Mouse (Mus musculus) embryonic facial prominence, embryonic 11.5 days (tissue): ENCODE data around the gene Mrm1. TPM values are rescaled to one million over a fixed set of nuclear protein-coding genes. Genes with fewer than 3 reads are reported as not detected.
A peak's percentile ranks its signal among the peaks of the same experiment; 100 is the strongest.
"Not testable (repeated sequence)": the region's sequence is repeated elsewhere in the genome, so short reads cannot be mapped to it uniquely, and the experiment has no call there.

Experiments
- ATAC-seq: fragments of 200-750 bp; cut with Nextera tagmentation; replicated peaks from 2 replicates; pipeline ENCODE4 v1.8.0; 2017; ENCODE audit warnings: low read depth; ENCODE audit not compliant: insufficient number of reproducible peaks, low FRiP score, low TSS enrichment
- DNase-seq: peaks from one replicate; pipeline ENCODE4 v3.0.0-alpha.2; 2015; ENCODE audit warnings: low spot score
- H3K27ac ChIP-seq: fragments of 300-500 bp; sonication (generic); replicated peaks from 2 replicates; pipeline ENCODE4 v1.5.1; 2014; ENCODE audit warnings: mild to moderate bottlenecking, low read depth, low read length, control low read depth
- H3K27me3 ChIP-seq: fragments of 300-500 bp; sonication (generic); 2 replicates; pipeline ENCODE4 v1.6.1; 2014; ENCODE audit warnings: mild to moderate bottlenecking, low read length, moderate library complexity, mixed read lengths; ENCODE audit not compliant: control insufficient read depth, insufficient read depth
- H3K36me3 ChIP-seq: fragments of 300-500 bp; sonication (generic); replicated peaks from 2 replicates; pipeline ENCODE4 v1.6.1; 2014; ENCODE audit warnings: low read depth, mild to moderate bottlenecking, low read length, moderate library complexity, mixed read lengths; ENCODE audit not compliant: control insufficient read depth, insufficient read depth
- H3K4me1 ChIP-seq: fragments of 300-500 bp; sonication (generic); 2 replicates; pipeline ENCODE4 v1.6.1; 2014; ENCODE audit warnings: low read length, mixed read lengths; ENCODE audit not compliant: control insufficient read depth, insufficient read depth
- H3K4me2 ChIP-seq: fragments of 300-500 bp; sonication (generic); 2 replicates; pipeline ENCODE4 v1.6.1; 2014; ENCODE audit warnings: low read depth, mild to moderate bottlenecking, control low read depth, low read length, moderate library complexity
- H3K4me3 ChIP-seq: fragments of 300-500 bp; sonication (generic); 2 replicates; pipeline ENCODE4 v1.5.1; 2014; ENCODE audit warnings: low read depth, low read length, control low read depth
- H3K9ac ChIP-seq: fragments of 300-500 bp; sonication (generic); replicated peaks from 2 replicates; pipeline ENCODE4 v1.6.1; 2014; ENCODE audit warnings: mild to moderate bottlenecking, control low read depth, low read length
- H3K9me3 ChIP-seq: fragments of 300-500 bp; sonication (generic); replicated peaks from 2 replicates; pipeline ENCODE4 v1.6.1; 2016; ENCODE audit warnings: mild to moderate bottlenecking, low read length, inconsistent platforms, mixed read lengths; ENCODE audit not compliant: control insufficient read depth
- WGBS: fragments of 180-500 bp; shearing (Covaris S2); extraction: QIAGEN DNeasy Blood & Tissue Kit; methylation state at CpG from one replicate; pipeline ENCODE4 v1.1.7; 2014; 5-methylcytosine and 5-hydroxymethylcytosine counted together
- polyA plus RNA-seq: library from polyadenylated mRNA; unstranded; fragments of >200 nt; fragmentation: Nextera tagmentation; extraction: Ambion mirVana; gene quantifications from 2 replicates; pipeline ENCODE4 v1.2.1, GENCODE M21; 2014

Gene Mrm1
- polyA plus RNA-seq, 1 experiment from 2014 or later: 9.9 TPM

DNA sequence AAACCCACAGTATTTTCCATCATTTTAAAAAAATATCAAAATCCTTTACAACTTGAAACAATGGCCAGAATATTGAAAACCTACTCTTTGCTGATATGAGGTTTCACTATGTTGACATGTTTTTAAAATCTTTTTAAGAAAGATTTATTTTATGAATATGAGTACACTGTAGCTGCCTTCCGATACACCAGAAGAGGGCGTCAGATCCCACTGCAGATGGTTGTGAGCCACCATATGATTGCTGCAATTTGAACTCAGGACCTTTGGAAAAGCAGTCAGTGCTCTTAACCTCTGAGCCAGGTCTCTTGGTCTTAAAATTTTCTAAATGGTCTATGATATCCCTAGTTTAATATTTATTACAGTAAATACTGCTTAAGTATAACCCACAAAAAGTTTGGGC lies 20.0 kb upstream of the Mrm1 start:
- 94% methylated on average over 2 of the region's 2 CpGs for WGBS
- ATAC-seq (no peak), DNase-seq (no peak)
- Histone ChIP-seq H3K4me1 (no peaks in the 10 kb centered on the region), H3K9me3 (no peaks in the 10 kb centered on the region), H3K27me3 (no peaks in the 10 kb centered on the region), H3K27ac (no peak overlapping the region), H3K36me3 (peaks cover 6% of the 10 kb centered on the region), H3K4me3 (no peak overlapping the region), H3K9ac (no peak overlapping the region), H3K4me2 (no peak overlapping the region)

GRCm38 (mm10) chr11:84829495-84829894 lies 10.2 kb upstream of the Mrm1 start:
- Histone ChIP-seq H3K4me2 (peak overlapping the region; percentile 95), H3K4me3 (peak overlapping the region; percentile 81), H3K9ac (peak overlapping the region; percentile 67)
- WGBS: 80% methylated on average over 11 of the region's 11 CpGs
- H3K9me3 ChIP-seq, H3K27ac ChIP-seq, H3K36me3 ChIP-seq, ATAC-seq, H3K27me3 ChIP-seq, H3K4me1 ChIP-seq: not testable (repeated sequence)
- peak; percentile 9 for DNase-seq

- H3K27me3 ChIP-seq: no peaks in the 10 kb centered on the region
- no peaks in the 10 kb centered on the region for H3K4me1 ChIP-seq
- ATAC-seq (peak; percentile 95), DNase-seq (peak; percentile 88)
- peak within 1 kb of the TSS; percentile 81 for H3K4me3 ChIP-seq
- no peaks in the 10 kb centered on the region for H3K9me3 ChIP-seq
- H3K27ac ChIP-seq: no peak within 1 kb of the TSS
- WGBS: under 1% methylated on average over 61 of the region's 62 CpGs
- H3K36me3 ChIP-seq: no peaks in the 10 kb centered on the region
- peak within 1 kb of the TSS; percentile 67 for H3K9ac ChIP-seq
- H3K4me2 ChIP-seq: peak within 1 kb of the TSS; percentile 95
Observed at GRCm38 (mm10) chr11:84828516-84829399, 9.4 kb upstream of the Mrm1 start, which contains the start of gene Dhrs11. Gene Dhrs11, minus strand, starts transcription at chr11:84828994.

GRCm38 (mm10) chr11:84827901-84828503 lies 8.7 kb upstream of the Mrm1 start:
- WGBS: 42% methylated on average over 3 of the region's 3 CpGs

GRCm38 (mm10) chr11:84827492-84827891 lies 8.2 kb upstream of the Mrm1 start:
- Histone ChIP-seq H3K4me3 (no peak overlapping the region), H3K9ac (no peak overlapping the region), H3K36me3 (no peaks in the 10 kb centered on the region), H3K9me3 (no peaks in the 10 kb centered on the region), H3K27ac (no peak overlapping the region), H3K4me1 (no peaks in the 10 kb centered on the region), H3K4me2 (no peak overlapping the region), H3K27me3 (no peaks in the 10 kb centered on the region)
- ATAC-seq (no peak), DNase-seq (no peak)

More at GRCm38 (mm10) chr11:84827901-84828503, 8.7 kb upstream of the Mrm1 start:
- Histone ChIP-seq H3K4me1 (no peaks in the 10 kb centered on the region), H3K9ac (peak overlapping the region; percentile 67), H3K4me3 (peak overlapping the region; percentile 81), H3K9me3 (no peaks in the 10 kb centered on the region), H3K27ac (no peak overlapping the region), H3K4me2 (peak overlapping the region; percentile 95), H3K36me3 (no peaks in the 10 kb centered on the region), H3K27me3 (no peaks in the 10 kb centered on the region)
- no peak for DNase-seq
- ATAC-seq: no peak

DNA sequence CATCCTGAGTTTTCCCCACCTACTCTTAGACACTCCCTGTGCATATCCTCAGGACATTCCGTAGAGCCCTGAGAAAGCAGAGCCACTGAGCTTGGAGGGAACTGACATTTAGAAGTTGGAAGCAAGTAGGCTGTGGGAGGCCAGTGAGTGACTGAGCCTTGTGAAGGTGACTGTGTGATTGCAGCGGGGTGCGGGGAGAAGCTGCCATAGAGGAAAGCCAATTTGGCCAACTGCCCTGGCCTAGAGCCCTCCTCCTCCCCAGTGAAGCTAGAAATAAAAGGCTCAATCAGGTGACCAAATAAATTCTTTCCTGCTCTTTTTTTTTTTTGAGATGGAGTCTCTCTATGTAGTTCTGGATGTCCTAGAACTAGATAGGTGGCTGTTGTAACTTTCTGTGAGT lies 6.9 kb upstream of the Mrm1 start:
- H3K9me3 ChIP-seq: no peaks in the 10 kb centered on the region
- H3K27ac ChIP-seq: no peak overlapping the region
- no peaks in the 10 kb centered on the region for H3K4me1 ChIP-seq
- H3K4me2 ChIP-seq: no peak overlapping the region
- WGBS: 80% methylated on average over 3 of the region's 3 CpGs
- ATAC-seq (no peak), DNase-seq (no peak)
- 0 out of 2 replicates have a peak overlapping the region, but pooled peaks have one; percentile 6 for H3K9ac ChIP-seq
- H3K27me3 ChIP-seq: no peaks in the 10 kb centered on the region
- H3K36me3 ChIP-seq: no peaks in the 10 kb centered on the region
- H3K4me3 ChIP-seq: no peak overlapping the region

GRCm38 (mm10) chr11:84825261-84825807 lies 6.0 kb upstream of the Mrm1 start:
- ATAC-seq (no peak), DNase-seq (no peak)
- no peak overlapping the region for H3K9ac ChIP-seq
- WGBS: 88% methylated on average over 10 of the region's 10 CpGs
- no peak overlapping the region for H3K4me2 ChIP-seq
- no peak overlapping the region for H3K27ac ChIP-seq
- no peaks in the 10 kb centered on the region for H3K36me3 ChIP-seq
- no peaks in the 10 kb centered on the region for H3K9me3 ChIP-seq
- H3K4me1 ChIP-seq: no peaks in the 10 kb centered on the region
- no peaks in the 10 kb centered on the region for H3K27me3 ChIP-seq
- no peak overlapping the region for H3K4me3 ChIP-seq

GRCm38 (mm10) chr11:84823484-84823897 lies 4.2 kb upstream of the Mrm1 start:
- no peak for ATAC-seq
- 66% methylated on average over 10 of the region's 10 CpGs for WGBS
- no peak overlapping the region for H3K9ac ChIP-seq

More at GRCm38 (mm10) chr11:84823484-84823897, 4.2 kb upstream of the Mrm1 start:
- Histone ChIP-seq H3K27ac (no peak overlapping the region), H3K4me1 (0 out of 2 replicates have a peak, but pooled peaks cover 2% of the 10 kb centered on the region), H3K36me3 (no peaks in the 10 kb centered on the region), H3K4me3 (no peak overlapping the region), H3K9me3 (no peaks in the 10 kb centered on the region), H3K4me2 (no peak overlapping the region), H3K27me3 (no peaks in the 10 kb centered on the region)
- no peak for DNase-seq
